Mouse (Mus musculus) liver, embryonic 14.5 days (tissue): ENCODE results near the gene Vipr1.

Experiments
- CTCF ChIP-seq: IDR thresholded peaks from 2 replicates; pipeline ENCODE4 v1.5.1; 2016; ENCODE audit warnings: antibody characterized with exemption, low read depth, control low read depth
- EP300 ChIP-seq: IDR thresholded peaks from 2 replicates; pipeline ENCODE4 v1.6.1; 2016; ENCODE audit warnings: antibody characterized with exemption, low read depth

- TF ChIP-seq CTCF (no peak), EP300 (no peak)
Observed at GRCm38 (mm10) chr9:121706029-121706675, 63.6 kb downstream of the Vipr1 start.
